Mouse (Mus musculus) 416B (cell line): ENCODE data around the gene Tmem109.

Source experiments
- DNase-seq: peaks from one replicate; pipeline ENCODE4 v3.0.0; 2011; ENCODE audit warnings: low read depth

Gene Tmem109

DNA sequence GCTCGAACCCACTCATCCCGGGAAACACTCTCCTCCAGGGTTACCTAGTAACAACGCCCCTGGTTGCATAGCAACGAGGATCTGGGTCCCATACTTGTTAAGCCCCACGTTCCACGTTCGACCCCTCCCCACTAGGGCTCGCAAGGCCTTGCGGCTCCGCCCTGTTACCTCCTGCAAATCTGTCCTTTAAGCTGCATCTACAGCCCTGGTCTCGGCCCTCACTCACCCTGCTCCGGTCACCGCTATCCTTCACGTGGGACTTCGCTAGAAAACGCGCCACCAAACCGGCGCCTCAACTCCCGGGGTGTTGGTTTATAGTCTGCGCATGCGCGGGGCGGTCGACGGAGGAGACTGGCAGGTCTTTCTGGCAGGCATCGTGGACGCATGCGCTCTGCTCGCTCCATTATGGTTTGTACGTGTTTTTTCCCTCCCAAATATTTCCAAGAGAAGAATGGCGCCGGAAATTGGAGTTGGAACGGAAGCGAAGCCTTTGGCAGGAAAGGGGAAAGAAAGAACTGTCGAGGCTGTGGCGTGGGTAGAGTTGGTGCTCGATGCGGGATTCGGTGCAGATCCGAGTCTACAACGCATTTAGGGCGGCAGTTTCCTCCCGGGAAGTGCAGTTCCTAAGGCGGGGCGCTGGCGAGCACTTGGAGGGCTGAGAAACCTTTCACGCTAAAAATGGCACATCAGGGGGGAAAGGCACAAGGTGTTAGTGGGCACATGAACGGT, at the start of gene Tmem109:
TSS of gene Tmem109 (minus strand) at position 576 of the 729 bp plus-strand sequence.
- peak; percentile 89 for DNase-seq

DNA sequence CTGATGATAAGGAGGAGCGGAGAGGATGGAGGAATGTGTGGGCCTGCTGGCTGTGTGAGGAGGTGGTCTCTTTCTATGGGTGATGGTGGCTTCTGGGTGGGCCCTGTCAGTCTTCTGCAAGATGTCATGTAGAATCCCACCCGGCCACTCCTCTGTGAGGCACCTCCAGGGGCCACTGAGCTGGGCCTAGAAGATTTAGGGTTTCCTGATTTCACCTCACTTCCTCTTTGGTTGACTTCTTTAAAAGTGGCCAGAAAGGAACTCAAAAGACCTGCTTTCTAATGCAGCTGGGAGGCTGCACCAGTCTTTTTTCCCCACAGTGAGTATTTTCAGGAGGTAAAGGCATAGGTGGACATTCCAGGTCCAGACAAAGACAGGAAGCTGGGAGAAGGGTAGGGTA, 48.8 kb upstream of the Tmem109 start:
- DNase-seq: no peak

GRCm38 (mm10) chr19:10926666-10927065, 44.9 kb upstream of the Tmem109 start:
- no peak for DNase-seq

- no peak for DNase-seq
These were observed 44.4 kb upstream of the Tmem109 start for GRCm38 (mm10) chr19:10926123-10926621.

GRCm38 (mm10) chr19:10924220-10924619, 42.4 kb upstream of the Tmem109 start:
- no peak for DNase-seq

DNA sequence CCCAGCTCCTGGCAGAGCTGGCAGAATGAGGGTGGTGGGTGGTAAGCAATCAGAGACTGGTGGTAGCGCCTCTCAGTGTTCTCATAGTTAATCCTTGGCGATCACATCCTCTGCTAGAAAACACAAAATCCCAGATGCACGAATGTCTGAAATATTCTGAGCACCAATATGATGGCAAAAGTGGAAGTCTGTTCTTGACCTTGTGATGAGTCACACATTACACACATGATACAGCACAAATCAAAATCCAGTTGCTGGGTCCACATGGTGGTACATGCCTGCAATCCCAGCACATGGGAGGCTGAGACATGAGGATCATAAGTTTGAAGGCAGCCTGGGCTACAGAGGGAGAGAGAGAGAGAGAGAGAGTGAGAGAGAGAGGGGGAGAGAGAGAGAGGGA, 39.3 kb upstream of the Tmem109 start:
- DNase-seq: peak; percentile 23

GRCm38 (mm10) chr19:10920532-10920931, 38.7 kb upstream of the Tmem109 start, which contains the start of gene Zp1:
Gene Zp1 (minus strand): TSS chr19:10920632.
- DNase-seq: no peak

- no peak for DNase-seq
These were observed 36.7 kb upstream of the Tmem109 start for GRCm38 (mm10) chr19:10918321-10918991.

GRCm38 (mm10) chr19:10916506-10916905, 34.7 kb upstream of the Tmem109 start:
- DNase-seq: no peak

DNA sequence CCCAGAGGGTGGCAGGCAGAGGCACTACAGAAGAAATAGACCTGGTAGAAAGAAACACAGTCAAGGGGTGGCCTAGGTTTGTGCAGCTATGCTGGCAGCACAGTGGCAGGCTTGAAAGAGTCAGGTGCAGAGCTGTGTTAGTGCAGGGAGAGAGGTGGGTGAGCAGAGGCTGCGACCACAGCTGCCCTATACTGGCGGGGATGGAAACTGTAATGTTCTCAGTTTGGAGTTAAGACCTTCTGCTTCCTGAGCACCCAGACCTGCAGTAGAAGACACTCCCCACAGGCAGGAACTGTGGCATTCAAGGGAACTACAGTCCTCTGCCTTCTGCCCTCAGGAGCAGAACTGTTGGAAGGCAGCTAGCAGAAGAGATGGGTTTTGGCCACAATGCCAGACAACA, 33.1 kb upstream of the Tmem109 start:
- no peak for DNase-seq

- DNase-seq: no peak
These were observed 32.5 kb upstream of the Tmem109 start for GRCm38 (mm10) chr19:10914291-10914690.

DNA sequence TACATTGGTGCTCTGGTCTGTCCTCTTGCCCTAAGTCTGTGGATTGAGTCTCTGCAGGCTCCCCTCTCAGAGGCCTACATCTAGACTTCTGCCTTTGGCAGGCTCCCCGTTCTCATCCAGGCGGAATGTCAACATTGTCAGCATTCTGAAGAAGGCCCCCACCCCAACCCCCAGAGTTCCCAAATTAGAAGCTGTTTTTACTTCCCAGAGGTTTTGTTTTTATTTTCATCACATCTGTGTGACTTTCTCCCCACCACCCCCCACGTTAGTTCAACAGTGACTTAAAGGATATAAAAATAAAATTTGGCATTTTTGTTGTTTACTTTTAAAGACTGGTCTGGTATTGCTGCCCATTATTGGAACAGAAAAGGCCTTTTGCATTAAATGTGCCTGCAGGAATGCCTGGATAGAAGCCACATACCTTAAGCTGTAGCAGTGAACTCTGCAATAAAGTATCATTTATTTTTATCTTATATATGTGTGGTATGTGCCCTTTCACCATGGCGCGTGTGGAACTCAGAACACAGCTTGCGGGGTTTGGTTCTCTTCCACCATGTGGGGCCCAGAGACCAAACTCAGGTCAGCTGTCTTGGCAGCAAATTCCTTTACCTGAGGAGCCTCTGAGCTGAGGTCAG, 27.4 kb upstream of the Tmem109 start:
- no peak for DNase-seq

- peak; percentile 55 for DNase-seq
These were observed 26.1 kb upstream of the Tmem109 start for GRCm38 (mm10) chr19:10907891-10908290.

DNA sequence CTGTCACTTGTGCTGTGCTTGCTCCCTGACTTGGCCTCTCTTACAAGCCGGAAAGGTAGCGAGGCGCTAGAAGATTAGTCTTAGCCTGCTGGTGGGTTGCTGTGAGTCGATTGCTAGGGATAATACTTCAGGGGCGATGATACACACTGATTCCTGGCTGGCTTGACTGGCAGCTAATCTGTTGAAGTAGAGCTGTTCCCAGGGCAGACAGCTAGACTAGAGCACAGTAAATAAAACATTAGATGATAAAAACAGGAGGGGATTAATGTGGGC, 23.9 kb upstream of the Tmem109 start:
- DNase-seq: no peak

DNA sequence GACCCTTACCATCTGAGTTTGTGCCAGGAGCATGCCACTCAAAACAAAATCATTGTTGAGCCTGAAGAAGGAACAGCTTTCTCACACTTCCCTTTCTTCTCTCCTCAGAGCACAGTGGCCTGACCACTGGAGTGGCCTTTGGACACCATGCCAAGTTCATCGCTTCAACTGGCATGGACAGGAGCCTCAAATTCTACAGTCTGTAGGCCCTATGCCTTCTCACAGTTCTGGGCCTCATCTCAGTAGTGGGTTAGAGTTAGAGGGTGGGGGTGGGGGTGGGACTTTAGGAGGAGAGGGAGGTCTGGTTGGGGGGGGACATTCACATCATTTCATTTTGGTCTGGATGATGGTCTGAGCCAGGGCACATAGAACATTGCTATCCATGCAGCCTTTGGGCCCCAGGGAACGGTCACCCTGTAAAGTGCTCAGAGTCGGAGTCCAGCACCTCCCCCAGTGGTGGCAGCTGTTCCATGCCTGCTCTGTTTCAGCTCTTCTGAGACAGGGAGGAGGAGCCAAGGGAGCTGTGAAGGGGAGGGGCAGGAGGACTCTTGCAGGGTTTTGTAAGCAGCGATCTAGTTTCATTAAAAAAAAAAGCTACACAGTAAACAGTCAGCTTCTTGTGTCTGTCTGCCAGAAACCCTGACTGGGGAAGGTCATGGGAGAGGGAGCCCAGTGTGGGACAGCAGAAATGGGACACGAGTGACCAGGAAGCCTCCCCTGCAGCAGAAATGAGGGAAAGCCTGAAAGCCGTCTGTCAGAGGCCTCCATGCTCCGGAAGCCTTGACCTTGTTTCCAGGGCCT, 23.3 kb upstream of the Tmem109 start:
- peak; percentile 26 for DNase-seq

DNA sequence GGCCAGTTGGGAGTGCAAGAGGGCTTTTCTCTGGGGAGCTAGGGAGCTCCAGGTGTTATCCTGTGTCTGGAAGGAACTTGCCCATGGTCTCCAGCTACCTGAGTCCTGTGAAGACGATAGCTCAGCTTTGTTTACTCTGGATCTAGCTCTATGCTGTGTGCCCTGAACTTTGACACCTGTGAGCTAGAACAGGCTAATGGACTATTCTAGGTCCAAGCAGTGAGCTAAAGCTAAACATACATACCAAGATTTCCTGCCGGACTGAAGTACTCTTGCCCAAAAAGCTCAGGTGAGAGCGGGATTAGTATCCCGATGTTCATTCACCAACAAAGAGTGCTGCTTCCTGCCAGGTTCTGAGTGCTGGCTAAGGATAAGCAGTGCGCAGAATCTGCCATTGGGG, 22.7 kb upstream of the Tmem109 start:
- no peak for DNase-seq

DNA sequence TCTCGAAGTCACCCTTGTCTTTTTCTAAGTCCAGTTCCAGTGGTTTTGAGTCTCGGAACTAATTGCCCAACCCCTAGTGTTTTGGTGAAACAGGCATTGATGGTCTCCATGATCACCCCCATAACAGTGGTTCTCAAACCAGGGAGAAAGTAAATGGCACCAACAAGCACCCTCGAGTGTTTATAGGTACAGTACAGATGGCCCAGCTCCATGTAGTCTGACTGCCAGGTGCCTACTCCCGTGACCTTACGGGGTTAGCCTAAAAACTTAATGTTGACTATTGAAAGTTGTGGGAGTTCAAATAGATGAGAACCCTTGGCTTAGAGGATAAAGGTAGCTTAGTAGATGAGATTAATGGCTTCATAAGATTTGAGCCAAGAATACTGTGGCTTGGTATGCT, 19.2 kb upstream of the Tmem109 start:
- no peak for DNase-seq

DNA sequence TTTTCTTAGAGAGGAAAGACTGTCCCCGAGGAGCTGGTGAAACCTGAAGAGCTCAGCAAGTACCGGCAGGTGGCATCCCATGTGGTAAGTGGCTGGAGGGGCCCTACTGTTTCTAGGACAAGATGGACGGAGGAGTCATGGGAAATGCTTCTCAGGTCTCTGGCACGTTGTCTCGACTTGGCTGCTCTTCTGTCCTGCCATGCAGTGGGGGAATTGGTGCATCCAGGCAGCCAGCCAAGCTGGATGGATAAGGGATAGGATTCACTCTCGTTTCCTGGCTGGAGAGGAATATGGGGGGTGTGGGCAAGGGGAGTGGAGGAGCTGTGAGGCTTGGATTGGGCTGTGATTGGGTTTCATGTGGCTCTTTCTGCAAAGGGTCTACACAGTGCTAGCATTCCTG, 18.5 kb upstream of the Tmem109 start:
- DNase-seq: no peak

DNA sequence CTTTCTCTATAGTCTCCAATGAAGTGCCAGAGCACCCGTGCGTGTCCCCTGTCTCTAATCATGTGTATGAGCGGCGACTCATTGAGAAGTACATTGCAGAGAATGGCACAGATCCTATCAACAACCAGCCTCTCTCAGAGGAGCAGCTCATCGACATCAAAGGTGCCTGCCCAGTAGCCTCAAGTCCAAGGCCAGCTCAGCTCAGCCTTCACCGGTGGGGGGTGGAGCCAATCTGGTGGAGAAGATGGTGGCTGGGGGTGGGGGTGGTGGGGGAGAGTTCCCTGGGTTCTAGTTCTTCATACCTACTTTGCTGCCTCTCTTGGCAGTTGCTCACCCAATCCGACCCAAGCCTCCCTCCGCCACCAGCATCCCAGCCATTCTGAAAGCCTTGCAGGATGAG, 15.7 kb upstream of the Tmem109 start:
- no peak for DNase-seq

DNA sequence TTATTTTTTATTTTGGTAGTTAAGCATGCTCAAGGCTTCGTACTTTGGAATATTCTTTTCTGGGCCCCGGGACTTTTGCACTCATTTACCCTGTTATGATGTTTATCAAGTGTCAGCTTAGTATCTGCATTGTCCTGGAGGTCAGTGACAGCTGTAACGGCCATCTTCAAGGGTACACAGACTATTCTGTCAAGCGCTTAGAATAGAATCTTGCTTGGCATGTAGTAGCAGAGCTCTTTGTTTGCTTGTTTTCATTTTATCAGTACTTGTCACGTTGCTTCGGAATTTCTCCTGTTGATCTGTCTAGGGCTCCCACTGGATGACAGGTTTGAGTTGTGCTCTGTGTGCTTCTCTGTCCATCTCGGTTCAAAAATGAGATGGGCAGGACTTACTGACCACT, 15.0 kb upstream of the Tmem109 start:
- no peak for DNase-seq

- peak; percentile 40 for DNase-seq
These were observed 13.9 kb upstream of the Tmem109 start for GRCm38 (mm10) chr19:10895708-10896107.

GRCm38 (mm10) chr19:10895016-10895528, 13.3 kb upstream of the Tmem109 start, which contains the start of gene Prpf19:
Gene Prpf19 (plus strand): TSS chr19:10895231.
- DNase-seq: peak; percentile 97
